Mouse (Mus musculus): ENCODE measurements around the gene Stra6. TPM values are rescaled to one million over a fixed set of nuclear protein-coding genes. Genes with fewer than 3 reads are reported as not detected.

Gene Stra6
- polyA plus RNA-seq, 1 experiment = 0.42 TPM

DNA sequence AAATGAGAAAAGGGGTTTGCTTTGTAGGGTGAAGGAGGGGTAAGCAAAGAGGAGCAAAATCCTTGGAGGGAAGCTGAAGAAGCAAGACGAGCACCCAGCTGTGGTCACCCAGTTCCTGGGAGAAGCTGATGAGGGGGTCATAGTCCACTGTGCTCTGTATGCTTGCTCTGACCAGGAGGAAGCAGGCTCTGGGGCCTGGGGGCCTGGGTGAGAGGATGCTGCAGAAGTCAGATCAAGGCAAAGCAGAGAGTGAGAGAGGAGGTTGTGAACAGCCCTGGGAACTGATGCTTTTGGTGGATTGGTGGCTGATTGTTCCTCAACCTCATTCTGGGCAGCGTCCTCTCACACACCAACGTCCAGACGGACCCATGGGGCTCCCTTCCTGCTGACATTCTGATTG lies 113.6 kb downstream of the Stra6 start:
- no peak for TF ChIP-seq CTCF (IDR thresholded peaks at IDR 0.05; ENCODE audit: borderline replicate concordance, insufficient read depth, low read length)
- no peak for TF ChIP-seq POLR2A (IDR thresholded peaks at IDR 0.05; ENCODE audit: low read depth, low read length)
- no peak overlapping the region for H3K27ac ChIP-seq (ENCODE audit: insufficient read depth, low read length)
- no peak overlapping the region for H3K4me3 ChIP-seq (ENCODE audit: insufficient read depth, low read length)
- H3K4me1 ChIP-seq (ENCODE audit: control insufficient read depth, insufficient read depth, low read length) = peaks cover 11% of the 10 kb centered on the region

DNA sequence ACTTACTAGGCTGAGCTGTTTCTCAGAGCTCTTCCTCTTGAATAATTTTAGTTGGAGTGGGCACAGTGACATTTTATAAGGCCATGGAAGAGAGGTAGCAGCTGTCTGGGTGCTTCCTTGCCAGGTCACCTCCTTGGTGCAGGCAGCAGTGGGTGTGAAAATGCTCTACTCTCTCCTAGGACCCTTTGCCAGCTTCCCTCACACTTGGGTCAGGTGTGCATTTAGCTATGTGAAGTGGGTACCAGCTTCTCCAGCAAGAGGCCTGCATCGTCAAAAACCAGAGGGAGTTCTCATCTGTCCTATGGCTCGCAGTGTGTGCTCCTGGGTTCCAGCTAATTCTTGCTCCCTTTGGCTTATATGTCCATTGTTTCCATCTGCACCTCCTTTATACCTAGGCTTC lies 115.8 kb downstream of the Stra6 start:
- TF ChIP-seq POLR2A (IDR thresholded peaks at IDR 0.05; ENCODE audit: low read depth, low read length) (no peak), CTCF (IDR thresholded peaks at IDR 0.05; ENCODE audit: borderline replicate concordance, insufficient read depth, low read length) (no peak)
- Histone ChIP-seq H3K4me3 (ENCODE audit: insufficient read depth, low read length) (no peak overlapping the region), H3K4me1 (ENCODE audit: control insufficient read depth, insufficient read depth, low read length) (peaks cover 11% of the 10 kb centered on the region), H3K27ac (ENCODE audit: insufficient read depth, low read length) (no peak overlapping the region)

DNA sequence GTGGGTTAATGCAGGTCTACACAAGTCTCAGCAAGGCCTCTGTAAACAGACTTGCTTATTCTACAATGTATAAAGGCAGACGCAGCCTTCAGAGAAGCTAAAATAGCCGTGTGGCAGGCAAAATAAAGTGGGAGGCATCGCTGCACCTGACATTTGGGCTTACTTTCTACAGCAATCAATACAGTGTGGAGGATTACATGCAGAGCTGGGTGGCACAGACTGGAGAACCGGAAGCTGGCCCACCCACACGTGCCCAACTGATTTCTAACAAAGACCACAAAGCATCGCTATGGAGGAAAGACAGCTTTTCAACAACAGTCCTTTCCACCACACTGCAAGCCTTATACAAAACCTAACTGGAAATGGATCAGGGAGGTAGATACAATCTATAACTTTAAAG lies 120.9 kb downstream of the Stra6 start:
- Histone ChIP-seq H3K4me1 (ENCODE audit: control insufficient read depth, insufficient read depth, low read length) (no peaks in the 10 kb centered on the region), H3K27ac (ENCODE audit: insufficient read depth, low read length) (no peak overlapping the region), H3K4me3 (ENCODE audit: insufficient read depth, low read length) (no peak overlapping the region)
- no peak for TF ChIP-seq POLR2A (IDR thresholded peaks at IDR 0.05; ENCODE audit: low read depth, low read length)

DNA sequence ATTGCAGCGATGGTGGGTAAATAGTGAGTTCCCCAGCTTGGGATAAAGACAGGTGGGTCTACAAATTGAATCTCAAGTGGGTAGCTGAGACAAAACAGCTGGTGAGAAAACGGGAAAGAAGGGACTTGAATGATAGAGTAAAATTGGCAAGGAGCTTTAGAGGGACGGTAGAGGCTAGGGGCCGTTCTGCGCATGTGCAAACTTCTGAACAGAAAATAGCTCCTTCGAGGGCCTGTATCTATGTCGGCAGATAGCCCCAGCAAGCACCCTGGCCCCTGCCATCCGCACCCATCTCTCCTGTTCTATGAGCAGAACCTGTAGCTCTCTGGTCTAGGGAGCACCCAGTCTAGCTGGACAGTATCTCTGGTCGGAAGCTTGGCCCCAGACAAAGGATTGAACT lies 130.6 kb downstream of the Stra6 start:
- TF ChIP-seq CTCF (IDR thresholded peaks at IDR 0.05; ENCODE audit: borderline replicate concordance, insufficient read depth, low read length) = no peak
- TF ChIP-seq POLR2A (IDR thresholded peaks at IDR 0.05; ENCODE audit: low read depth, low read length) = no peak
- Histone ChIP-seq H3K4me1 (ENCODE audit: control insufficient read depth, insufficient read depth, low read length) (0 out of 2 replicates have a peak, but pooled peaks cover 2% of the 10 kb centered on the region), H3K27ac (ENCODE audit: insufficient read depth, low read length) (no peak overlapping the region), H3K4me3 (ENCODE audit: insufficient read depth, low read length) (no peak overlapping the region)

DNA sequence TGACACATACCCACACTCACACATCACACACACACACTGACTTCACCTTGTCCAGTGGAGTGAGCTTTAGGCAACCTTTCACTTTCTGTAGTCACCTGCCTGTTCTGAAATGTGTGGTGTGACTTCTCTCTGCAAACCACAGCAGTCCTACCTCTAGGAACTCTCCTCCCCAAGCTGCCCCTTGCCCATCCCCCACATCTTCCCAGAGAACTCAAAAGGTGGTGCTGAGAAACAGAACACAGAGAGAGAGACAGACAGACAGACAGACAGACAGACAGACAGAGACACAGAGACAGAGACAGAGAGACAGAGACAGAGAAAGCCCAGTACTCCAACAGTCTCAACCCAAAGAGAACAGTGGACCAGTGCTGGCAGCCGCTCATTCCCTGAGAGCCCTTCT lies 132.1 kb downstream of the Stra6 start:
- TF ChIP-seq POLR2A (IDR thresholded peaks at IDR 0.05; ENCODE audit: low read depth, low read length) = no peak
- TF ChIP-seq CTCF (IDR thresholded peaks at IDR 0.05; ENCODE audit: borderline replicate concordance, insufficient read depth, low read length) = no peak
- Histone ChIP-seq H3K4me3 (ENCODE audit: insufficient read depth, low read length) (no peak overlapping the region), H3K27ac (ENCODE audit: insufficient read depth, low read length) (no peak overlapping the region), H3K4me1 (ENCODE audit: control insufficient read depth, insufficient read depth, low read length) (0 out of 2 replicates have a peak, but pooled peaks cover 2% of the 10 kb centered on the region)

DNA sequence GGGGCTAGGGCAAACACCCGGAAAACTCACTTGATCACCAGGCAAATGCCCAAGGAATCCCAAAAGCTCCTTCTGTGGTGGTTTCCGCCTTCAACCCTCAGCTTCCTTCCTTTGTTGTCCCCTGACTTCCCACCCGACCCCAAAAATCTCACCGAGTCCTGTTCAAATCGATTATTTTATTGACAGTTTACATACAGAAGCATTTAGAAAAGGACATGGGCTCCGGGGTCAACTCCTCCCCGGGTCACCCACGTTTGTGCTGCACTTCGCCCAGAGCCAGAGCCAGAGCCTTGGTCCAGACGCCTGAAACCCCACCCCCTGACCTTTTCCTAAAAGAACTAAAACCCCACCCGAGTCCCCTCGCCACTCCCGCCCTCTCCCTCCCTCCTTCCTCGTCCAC lies 132.6 kb downstream of the Stra6 start:
- H3K27ac ChIP-seq (ENCODE audit: insufficient read depth, low read length) = no peak overlapping the region
- 0 out of 2 replicates have a peak, but pooled peaks cover 2% of the 10 kb centered on the region for H3K4me1 ChIP-seq (ENCODE audit: control insufficient read depth, insufficient read depth, low read length)
- TF ChIP-seq CTCF (IDR thresholded peaks at IDR 0.05; ENCODE audit: borderline replicate concordance, insufficient read depth, low read length) (no peak), POLR2A (IDR thresholded peaks at IDR 0.05; ENCODE audit: low read depth, low read length) (no peak)
- H3K4me3 ChIP-seq (ENCODE audit: insufficient read depth, low read length) = no peak overlapping the region

DNA sequence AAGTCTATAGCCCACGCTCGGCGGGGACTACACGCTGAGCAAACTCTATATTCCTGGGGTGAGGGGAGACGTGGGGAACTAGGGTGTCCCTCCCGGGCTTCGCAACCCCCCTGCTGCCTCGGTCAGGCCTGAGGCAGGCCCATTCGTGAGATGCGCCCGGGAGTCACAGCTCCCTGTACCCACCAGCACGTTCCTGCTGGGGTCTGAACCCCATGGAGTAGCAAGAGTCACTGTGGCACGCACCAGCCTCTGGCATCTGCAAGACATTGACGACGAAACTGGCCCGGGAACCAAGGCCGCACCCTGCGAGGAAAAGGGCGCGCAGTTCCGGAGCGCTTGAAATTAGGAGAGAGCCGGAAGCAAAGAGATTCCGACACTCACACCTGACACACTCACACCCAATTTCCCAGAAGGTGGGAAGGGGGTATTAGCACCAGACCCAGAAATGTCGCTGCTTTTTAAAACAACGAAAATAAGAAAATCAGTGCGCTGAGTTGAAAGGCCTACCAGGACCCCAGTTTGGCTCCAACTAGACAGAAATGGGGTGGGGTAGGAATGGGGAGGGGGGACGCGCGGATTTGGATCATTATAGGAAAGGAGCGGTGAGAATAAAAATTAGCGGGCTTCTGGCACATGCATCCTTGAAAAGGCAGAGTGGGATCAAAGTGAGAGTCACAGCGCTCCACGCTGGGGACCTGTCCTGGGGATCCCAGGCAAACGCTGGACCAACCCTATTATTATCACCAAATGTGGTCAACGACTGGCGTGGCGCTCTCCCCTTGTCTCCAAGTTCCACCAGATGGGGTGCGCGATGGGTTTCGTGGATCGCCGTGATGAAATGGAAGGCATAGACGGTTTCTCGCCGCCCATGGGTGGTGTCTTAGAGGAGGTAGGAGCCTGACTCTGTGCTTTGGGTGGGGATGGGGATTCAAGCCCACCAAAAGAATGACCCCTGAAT lies 133.3 kb downstream of the Stra6 start:
- TF ChIP-seq CTCF (IDR thresholded peaks at IDR 0.05; ENCODE audit: borderline replicate concordance, insufficient read depth, low read length) (no peak), POLR2A (IDR thresholded peaks at IDR 0.05; ENCODE audit: low read depth, low read length) (no peak)
- Histone ChIP-seq H3K4me3 (ENCODE audit: insufficient read depth, low read length) (no peak overlapping the region), H3K27ac (ENCODE audit: insufficient read depth, low read length) (no peak overlapping the region), H3K4me1 (ENCODE audit: control insufficient read depth, insufficient read depth, low read length) (peaks cover 5% of the 10 kb centered on the region; the same call in 1 of the 2 replicates)

DNA sequence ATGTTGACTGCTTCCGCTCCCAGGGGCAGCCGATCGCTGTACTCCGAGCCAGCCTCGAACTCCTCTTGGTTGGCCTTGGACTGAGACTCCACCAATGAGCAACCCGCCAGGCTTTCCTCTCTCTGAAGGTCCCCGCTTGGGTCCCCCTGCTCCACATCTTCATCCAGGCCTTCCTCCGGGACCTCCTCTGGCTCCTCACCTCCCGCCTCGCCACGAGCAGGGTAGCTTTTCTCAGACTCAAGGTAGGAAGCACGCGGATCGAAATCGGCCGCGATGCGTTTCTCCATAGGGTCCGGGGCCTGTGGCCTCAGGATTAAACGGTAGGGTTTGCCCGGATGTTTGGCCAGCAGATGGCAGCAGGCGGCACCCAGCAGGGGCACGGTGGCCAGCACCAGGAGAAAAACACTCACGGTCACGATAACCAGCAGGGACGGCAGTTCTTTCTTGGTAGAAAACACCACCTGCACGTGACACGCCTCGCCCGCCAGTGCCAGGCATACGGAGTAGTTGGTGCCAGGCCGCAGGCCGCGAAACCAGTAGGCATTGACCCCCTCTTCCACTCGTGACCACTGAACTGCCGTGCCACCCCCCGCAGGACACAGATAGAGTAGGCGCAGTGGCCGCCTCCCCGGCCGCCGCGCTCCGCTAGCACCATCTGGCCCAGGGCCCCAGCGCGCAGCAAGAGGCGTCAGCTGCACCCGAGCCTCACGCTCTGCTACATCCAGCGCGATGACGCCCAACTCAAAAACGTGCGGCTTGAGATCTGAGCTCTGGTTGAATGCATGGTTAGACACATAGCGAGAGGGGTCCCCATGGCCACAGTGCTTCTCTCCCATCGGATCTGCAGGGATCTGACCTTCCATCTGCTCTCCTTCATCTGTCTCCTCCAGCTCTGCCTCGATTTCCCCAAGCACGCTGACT lies 134.5 kb downstream of the Stra6 start:
- no peak for TF ChIP-seq POLR2A (IDR thresholded peaks at IDR 0.05; ENCODE audit: low read depth, low read length)
- TF ChIP-seq CTCF (IDR thresholded peaks at IDR 0.05; ENCODE audit: borderline replicate concordance, insufficient read depth, low read length) = peak; percentile 68; the same call in 1 of the 2 replicates
- H3K4me3 ChIP-seq (ENCODE audit: insufficient read depth, low read length) = no peak overlapping the region
- no peak overlapping the region for H3K27ac ChIP-seq (ENCODE audit: insufficient read depth, low read length)
- H3K4me1 ChIP-seq (ENCODE audit: control insufficient read depth, insufficient read depth, low read length) = peaks cover 7% of the 10 kb centered on the region; the same call in 1 of the 2 replicates

DNA sequence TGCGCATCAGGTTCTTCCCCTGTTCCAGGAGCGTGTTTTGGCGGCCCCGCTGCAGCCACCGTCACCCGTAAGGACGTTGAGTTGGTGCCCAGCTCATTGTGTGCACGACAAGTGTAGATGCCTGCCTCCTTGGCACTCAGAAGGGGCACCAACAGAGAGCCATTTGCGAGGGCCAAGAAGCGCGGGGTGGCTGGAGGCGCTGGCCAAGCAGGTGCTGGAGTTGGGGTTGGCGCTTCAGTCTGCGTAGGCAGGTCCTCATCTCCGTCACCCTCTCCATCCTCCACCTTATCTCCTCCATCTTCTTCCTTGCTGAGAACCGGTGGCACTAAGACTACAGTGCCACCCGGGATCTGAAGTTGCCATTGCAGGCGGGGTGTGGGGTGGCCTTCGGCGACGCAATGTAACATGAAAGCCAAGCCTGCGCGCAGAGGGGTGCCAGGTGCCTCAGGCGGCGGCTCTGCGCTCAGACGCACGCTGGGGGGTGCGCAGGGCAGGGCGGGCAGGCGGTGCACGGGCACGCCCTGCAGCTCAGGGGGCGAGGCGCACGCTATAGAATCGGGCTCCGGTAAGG lies 135.3 kb downstream of the Stra6 start:
- no peak overlapping the region for H3K4me3 ChIP-seq (ENCODE audit: insufficient read depth, low read length)
- no peak overlapping the region for H3K27ac ChIP-seq (ENCODE audit: insufficient read depth, low read length)
- peaks cover 7% of the 10 kb centered on the region; the same call in 1 of the 2 replicates for H3K4me1 ChIP-seq (ENCODE audit: control insufficient read depth, insufficient read depth, low read length)
- TF ChIP-seq POLR2A (IDR thresholded peaks at IDR 0.05; ENCODE audit: low read depth, low read length) = no peak
- no peak for TF ChIP-seq CTCF (IDR thresholded peaks at IDR 0.05; ENCODE audit: borderline replicate concordance, insufficient read depth, low read length)
